Mouse (Mus musculus) pancreas, adult 10 weeks (tissue): ENCODE data around the gene Naa50. TPM values are rescaled to one million over a fixed set of nuclear protein-coding genes. Genes with fewer than 3 reads are reported as not detected.

ENCODE experiments used
- polyA plus RNA-seq: library from polyadenylated mRNA; stranded (reverse); fragments of 350-450 nt; fragmentation: Illumina TruSeq; extraction: RNeasy Lipid Tissue Mini Kit (QIAGEN cat#74804); gene quantifications from one replicate; pipeline ENCODE4 v1.2.3, GENCODE M21; 2015; ENCODE audit warnings: low read depth, low replicate concordance; ENCODE audit not compliant: insufficient read depth

The Naa50 gene
- polyA plus RNA-seq: 7.6 TPM

DNA sequence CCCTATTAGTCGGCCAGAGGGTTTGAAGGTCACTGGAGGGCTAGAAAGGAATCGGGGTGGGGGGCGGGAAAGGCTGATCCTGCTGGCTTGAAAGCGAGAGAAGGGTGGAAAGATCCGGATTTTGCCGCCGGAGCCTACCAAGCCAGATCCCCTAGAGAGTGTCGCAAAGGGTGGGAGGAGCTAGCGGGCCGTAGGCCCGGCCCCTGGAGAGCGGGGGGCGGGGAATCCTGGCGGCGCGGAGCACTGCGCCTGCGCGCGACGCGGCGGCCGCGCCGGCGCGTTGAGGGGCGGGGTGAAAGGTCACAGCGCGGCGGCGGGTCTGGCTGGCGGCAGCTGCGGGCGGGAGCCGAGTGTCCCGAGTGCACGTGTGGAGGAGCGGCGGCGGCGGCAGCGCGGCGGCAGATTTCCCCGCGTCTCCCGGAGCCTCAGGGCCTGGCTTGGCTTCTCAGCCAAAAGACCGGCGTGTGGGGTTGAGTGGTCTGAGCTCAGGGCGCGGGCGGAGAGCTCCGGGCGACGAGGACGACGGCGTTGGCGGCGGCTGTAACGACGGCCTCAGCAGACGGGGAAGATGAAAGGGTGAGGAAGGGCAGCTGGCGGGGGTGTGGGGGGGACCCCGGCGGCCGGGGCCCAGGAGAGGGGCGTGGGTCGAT is at the start of gene Naa50, which contains the start of gene Atp6v1a:
Gene Naa50, plus strand, starts transcription at position 295 of the 650 bp plus-strand sequence.
Gene Atp6v1a, minus strand, starts transcription at position 170 of the 650 bp plus-strand sequence.

DNA sequence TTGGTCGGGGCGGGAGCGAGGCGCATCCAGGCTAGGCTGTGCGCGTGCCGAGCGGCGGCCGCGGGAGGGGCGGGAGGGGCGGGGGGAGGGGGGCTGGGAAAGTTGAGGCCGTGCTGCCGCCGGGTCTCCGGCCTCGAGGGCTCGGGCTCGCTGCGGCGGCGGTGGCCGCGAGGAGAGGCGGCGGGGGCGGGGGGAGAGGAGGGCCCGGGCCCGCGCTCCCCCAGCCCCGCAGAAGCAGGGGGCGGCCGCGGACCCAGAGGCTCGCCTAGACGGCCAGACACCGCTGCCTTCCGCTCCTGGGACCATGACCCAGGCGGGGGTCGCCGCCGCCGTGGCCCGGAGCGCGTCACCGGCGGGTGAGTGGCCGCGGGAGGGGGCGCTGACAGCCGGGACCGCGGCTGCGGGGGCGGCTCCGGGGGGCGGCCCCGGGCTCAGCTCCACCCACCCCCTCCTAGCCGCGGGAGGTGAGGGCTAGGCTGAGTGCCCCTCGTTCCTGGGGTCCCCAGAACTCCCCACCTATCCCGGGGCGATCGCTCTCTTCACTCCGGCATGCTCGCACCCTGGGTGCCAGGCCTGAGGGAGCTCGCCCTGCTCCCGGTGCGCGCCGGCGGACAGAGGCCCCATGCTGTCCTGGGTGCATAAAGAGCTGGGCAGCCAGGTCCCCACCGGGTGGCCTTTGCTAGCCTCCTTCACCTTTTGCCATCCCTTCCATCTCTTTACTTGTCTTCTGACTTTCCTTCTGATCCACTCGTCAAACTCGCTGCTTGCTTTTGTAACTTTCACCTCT is 33.7 kb downstream of the Naa50 start, which contains the start of gene Usf3:
Gene Usf3, plus strand, starts transcription at position 92 of the 787 bp plus-strand sequence.

Other genes starting within 250 kb of the Naa50 start
- gene Qtrt2, start 213.0 kb upstream of the Naa50 start, polyA plus RNA-seq: 7.4 TPM
- gene Zdhhc23, start 160.0 kb upstream of the Naa50 start, polyA plus RNA-seq: 0.98 TPM
- gene Gramd1c, start 76.5 kb upstream of the Naa50 start, polyA plus RNA-seq: 1.8 TPM
- 7.3 TPM for gene Atp6v1a, start 125 bp upstream of the Naa50 start, polyA plus RNA-seq
- gene Usf3, start 33.4 kb downstream of the Naa50 start, polyA plus RNA-seq: 2.1 TPM
- gene Sidt1, start 193.4 kb downstream of the Naa50 start, polyA plus RNA-seq: not detected
- gene Spice1, start 207.3 kb downstream of the Naa50 start, polyA plus RNA-seq: 3.7 TPM